Mouse (Mus musculus) embryo, embryonic 11.5 days (tissue): Measurements from ENCODE around the gene Rae1.

Source experiments
- DNase-seq: peaks from one replicate; pipeline ENCODE4 v3.0.0-alpha.2; 2012; ENCODE audit warnings: low read depth, low spot score

Rae1 gene

DNA sequence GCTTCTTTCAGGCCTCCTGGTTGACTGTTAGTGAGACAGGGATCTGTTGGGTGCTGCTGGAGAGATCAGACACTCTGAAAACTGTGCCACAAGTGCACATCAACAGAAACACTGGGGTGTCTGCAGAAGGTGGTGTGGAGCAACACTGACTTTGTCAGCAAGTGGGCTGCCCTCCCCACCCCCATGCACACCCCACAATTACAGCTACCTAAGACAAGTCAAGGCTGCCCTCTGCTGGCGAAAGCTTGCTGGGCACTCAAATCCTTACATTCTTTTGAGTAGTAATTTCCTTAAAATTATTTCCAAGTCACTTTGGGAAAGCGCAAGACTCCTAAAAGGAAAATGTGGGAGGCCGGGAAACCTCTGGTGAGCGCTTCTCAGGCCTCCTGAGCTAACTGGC lies 3.7 kb upstream of the Rae1 start:
- DNase-seq, result peak; percentile 73

DNA sequence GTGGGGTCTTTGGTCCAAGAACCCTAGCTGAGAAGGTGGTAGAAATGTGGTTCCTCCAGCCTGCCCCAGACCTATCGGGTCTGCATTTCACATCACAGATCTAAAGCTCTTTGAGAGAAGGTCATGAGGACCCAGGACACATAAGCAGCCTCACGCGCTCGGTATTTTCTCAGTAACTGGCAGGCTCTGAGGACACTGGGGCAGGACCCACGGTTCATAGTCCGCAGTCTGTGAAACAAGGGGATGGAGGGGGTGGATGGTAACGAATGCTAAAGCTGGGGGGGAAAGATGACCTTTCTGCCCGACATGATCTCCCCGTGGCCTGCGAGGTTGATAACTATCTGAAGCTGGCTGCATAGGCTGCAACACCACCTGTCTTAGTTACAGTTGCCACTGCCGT lies 2.2 kb upstream of the Rae1 start:
- no peak for DNase-seq

DNA sequence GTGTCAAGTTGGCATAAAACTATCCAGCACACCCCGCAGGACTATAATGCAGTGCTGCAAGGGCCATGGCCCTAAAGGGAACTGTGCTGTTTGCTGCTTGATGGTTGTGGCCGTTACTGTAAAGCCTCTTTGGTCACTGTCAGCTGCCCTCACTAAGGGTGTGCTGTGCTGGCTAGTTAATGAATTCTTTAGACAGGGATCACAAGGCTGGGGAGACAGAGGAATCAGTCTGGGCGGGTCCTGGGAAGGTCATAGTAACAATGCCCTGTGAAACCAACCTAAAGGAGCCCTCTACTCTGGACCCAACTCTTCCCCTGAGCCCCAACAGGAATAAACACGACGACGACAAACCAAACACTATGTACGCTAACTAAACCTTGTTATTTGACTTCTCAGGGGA lies 1.4 kb upstream of the Rae1 start:
- no peak for DNase-seq

DNA sequence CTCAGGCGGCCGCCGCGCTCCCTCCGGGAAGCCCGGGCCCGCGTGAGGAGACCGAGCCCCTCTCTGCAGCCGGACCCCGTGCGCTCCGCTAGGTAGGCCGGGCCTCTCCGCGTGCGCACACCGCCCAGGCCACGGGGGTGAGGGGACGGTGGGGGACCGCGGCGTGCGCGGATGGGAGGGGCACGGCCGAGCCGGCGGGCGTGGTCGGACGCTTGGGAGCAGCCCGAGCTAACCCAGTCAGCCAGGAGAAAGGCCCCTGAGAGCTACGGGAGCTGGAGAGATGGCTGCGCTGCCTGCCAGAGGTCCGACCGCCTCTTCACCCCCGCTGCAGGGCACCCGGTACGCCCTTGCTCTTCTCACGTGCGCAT lies 352 bp downstream of the Rae1 start:
- DNase-seq, result peak; percentile 53

DNA sequence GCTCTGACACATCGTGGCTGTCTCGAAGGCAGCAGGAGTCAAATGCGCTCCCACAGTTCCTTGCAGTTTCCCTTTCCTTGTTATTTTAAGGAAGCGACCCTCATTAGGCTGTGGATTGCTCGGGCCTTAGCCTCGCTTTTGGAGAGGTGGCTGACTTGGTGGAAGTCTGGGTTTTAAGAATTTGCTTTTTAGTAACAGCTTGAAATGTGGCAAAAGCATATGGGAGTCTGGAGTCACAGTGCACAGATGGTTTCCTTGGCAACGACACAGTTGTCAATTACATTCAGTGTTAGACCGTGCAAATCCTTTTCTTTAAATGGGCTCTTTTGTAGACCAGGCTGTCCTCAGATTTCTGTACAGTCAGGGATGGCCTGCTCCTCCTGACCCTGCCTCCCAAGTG lies 1.0 kb downstream of the Rae1 start:
- DNase-seq, result no peak

DNA sequence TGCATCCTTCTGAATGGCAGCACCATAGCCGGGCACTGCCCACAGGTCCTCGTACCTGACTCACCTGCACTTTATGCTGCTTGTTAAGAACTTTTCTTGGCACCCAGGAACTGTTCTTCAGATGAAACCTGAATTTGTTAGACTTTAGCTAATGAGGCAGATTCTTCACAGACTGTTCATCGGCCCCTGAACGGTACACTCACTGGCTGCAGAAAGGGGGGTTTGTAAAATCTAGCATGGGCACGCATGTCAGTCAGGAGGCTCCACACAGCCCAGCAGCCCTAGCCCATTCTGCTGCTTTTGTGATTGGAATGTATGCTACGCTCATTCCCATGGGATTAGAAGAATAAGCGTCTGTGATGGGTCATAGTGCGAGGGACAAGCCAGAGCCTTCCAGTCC lies 3.8 kb downstream of the Rae1 start:
- DNase-seq, result no peak

DNA sequence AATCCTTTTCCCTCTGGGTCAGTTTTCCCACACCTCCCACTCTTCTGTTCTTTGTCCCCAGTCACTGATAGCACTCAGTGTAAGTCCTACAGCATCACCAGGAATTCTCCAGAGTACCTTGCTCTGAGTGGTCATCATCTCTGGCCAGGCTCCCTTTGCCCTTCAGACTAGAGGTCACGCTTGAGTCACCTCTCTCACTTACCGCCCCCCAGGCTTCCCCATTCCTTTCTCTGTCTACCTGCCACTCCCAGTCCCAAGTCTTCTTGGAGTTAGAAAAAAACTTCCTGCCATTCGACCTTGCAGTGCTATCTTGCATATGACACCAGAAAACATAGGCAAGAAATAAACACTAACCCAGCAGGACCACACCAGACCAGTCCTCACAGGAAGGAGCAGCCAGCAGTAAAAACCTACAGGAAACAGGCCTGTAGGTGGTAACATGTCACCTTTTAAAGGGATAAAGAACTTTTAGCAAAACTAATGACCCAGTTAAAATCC lies 10.4 kb downstream of the Rae1 start:
- DNase-seq, result no peak

DNA sequence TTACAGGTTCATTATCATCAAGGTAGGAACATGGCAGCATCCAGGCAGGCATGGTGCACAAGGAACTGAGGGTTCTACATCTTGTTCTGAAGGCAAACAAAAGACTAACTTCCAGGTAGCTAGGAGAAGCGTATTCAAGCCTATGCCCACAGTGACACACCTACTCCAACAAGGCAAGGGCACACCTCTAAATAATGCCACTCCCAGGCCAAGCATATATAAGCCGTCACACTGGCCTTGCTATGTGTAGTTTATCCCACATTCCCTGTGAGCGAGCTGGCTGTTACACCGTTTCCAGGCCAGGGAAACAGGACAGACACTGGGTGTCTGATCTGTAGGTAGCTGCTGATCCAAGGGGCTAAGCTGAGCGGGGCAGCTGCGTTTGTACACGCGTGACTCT lies 11.5 kb downstream of the Rae1 start:
- no peak for DNase-seq

DNA sequence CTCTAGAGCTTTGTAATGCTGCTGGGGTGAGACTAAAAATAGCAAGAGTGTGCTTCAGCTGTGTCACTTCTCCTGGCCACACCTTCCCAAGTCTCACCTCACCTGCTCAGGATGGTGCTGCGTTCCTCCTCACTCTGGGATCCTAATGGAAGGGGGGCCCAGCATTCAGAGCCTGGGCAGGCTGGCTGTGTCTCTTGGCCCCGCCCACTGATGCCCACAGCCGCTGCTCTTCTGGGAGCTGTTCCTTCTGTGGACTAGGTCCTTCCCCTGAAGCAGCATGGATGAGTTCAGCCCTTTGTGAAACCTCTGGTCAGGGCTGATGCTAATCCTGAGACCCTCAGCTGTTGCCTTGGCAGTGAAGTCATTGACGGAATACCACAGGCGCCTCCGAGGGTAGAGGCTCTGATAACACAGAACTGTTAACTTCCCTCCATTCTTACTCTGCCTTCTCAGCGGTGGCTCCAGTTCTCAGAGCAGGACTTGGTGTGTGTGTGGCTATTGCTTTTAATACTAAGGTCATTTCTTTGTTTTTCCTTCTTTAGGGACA lies 14.9 kb downstream of the Rae1 start:
- DNase-seq, result no peak

DNA sequence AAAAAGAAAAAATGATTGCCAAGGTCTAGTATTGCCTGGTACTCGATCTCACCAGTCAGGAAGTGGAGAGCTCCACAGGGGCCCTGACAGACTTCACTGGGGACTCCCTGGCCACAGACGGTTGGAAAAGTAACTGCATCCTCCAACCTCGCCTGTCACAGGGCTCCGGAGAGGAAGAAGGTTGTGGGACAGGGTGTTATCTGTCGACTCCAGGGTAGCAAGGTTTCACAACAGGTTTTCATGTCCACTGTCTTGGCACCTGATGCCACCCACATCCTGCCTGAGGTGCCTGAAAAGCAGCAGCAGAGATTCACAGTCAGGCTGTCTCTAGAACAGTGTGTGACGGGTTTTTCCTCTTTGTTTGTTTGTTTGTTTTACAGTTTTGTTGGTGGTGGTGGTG lies 18.0 kb downstream of the Rae1 start:
- no peak for DNase-seq

DNA sequence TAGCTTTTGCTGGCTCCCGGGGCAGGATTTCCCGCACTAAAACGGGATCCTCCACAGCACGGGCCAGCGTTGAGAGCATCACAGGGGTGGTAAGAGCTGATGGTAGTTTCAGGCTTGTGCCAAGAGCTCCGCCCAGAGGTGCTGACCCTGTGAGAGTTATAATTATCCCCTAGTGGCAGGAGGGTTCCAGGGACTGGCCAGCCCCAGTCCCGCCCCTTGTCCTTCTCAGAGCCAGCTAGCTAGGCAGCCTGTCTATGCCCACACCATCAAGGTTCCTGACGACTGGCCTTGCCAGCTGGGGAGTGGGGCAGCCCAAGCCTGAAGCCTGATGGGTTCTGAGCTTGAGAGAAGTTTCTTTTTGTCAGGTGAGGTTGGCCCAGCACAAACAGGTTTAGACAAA lies 18.7 kb downstream of the Rae1 start:
- no peak for DNase-seq

DNA sequence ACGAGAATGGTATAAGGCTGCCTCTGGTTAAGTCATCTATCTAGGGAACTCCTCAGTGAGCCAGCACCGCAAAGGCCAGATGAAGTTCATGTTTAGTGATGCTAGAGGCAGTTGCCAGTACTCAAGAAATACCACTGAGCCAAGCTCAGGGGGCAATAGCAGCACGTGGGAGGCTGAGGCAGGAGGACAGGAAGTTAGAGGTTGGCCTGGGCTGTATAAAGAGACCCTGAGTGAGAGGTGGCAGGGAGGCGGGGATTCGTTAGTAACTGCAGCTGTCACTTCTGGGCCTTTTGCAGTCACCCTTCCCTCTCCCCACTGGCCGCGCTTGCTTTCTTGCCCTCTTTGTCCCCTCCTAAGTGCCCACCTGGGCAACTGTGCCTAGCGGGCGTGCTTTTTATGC lies 19.4 kb downstream of the Rae1 start:
- no peak for DNase-seq

DNA sequence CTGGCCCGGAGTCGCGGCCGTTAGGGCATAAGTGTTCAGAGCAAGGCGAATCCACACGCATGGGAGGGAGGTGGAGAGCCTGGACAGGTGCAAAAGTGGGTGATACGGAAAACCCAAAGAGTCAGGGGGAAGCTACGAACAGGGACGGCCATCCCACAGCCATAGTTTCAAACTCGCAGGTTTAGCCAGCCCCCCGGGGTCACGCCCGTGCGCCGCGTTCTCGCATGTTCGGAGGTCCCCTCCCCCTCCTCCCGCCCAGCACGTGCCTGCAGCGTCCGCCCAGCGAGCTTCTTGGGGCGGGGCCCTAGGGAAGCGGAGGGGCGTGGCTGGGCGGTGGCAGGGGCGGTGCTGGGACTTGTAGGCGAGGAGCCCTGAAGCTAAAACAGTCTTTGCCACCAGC lies 19.9 kb downstream of the Rae1 start:
- peak; percentile 81 for DNase-seq

DNA sequence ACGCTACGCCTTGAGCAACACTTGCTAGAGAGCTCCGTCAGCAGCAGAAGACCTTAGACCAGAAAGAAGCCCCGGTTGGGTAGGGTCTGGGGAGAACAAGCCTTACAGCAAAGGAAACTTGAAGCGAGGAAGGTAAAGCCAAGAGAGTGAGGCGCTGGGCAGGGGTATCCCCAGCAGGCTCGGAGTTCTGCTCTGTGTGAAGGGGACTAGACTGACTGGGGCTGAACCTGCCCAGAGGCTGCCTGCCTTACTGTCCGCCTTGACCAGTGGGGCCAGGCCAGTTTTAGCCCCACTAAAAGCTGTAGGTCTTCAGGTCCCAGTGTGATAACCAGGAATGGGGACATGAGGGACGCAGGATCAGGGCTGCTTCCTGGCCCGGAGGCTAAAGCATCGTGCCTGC lies 20.5 kb downstream of the Rae1 start, which contains the start of gene Rbm38:
TSS of gene Rbm38 (plus strand) at position 69 of the 400 bp plus-strand sequence.
- no peak for DNase-seq

DNA sequence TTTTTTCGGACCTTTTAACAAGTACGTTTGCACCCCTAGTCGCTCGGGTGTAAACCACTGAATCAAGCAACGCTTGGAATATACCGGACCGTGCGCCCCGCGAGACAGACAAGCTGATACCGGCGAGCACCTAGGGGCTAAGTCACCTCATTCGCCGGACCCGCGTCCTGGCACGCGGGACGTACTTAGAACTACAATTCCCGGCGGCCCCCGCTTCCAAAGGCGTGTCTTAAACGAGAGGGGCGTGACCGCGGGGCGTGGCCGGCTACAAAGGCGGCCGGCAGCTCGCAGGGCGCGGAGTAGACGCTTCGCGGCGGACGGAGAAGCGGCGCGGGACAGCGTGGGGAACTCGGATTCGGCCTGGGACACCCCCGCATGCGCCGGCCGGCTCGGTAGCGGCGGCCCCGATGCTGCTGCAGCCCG lies 21.7 kb downstream of the Rae1 start:
- peak; percentile 92 for DNase-seq

DNA sequence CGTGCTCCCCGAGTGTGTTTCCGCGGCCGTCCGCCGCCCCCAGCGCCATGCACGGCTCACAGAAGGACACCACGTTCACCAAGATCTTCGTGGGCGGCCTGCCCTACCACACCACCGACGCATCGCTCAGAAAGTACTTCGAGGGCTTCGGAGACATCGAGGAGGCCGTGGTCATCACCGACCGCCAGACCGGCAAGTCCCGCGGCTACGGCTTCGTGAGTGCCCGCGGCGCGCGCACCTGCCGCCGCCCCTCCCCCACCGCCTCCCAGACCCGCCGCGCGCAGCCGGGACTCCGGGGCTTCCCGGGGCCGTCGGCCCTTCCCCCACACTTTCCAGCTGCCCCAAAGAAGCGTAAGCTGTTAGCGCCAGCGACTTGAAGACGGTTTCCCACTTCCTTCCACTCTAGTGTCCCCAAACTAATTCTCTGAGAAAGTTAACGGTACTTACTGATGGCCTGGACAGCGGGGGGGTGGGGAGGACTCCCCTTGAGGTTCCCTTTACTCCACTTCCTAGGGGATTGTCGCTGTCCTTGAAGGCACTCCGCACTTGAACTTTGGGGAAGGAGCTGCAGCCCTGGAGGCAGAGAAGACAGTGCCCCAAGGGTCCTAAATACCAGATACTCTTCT lies 22.3 kb downstream of the Rae1 start:
- DNase-seq, result no peak

DNA sequence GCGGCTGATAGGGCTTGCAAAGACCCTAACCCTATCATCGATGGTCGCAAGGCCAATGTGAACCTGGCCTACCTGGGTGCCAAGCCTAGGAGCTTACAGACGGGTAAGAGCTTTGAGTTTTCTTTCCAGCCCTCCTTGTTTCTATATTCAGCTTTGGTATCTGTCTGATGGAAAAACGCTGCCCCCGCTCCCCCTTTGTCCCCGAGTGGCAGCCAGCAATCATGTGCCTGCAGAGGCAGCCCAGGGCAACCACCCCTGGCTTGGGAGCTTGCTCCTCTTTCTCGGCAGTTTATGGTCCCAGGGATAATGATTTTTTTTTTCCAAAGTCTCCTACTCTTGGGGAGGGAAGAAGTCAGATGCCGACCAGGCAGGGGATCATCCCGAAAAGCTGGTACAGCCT lies 22.9 kb downstream of the Rae1 start:
- no peak for DNase-seq

DNA sequence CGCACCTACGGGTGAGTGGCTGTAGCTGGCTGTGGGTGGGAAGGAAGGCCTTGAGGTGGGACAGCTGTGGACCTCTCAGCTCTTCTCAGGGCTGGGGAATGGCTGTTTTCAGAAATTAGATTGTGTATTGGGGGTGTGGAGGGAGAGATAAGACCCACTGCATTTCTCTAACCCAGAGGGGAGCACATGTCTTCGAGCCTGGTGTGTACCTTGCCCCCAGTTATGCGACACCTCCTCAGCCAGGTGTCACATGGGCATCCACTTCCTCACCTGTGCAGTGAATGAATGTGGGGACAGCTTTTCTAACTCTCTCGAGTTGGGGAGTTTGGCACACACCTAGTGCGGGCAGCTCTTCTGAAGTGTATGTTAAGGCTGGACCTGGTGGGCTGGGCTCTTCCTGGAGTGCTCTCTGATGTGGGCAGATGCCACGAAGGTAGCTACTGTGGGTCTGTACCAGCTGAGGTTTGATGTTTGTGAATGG lies 23.5 kb downstream of the Rae1 start:
- no peak for DNase-seq

DNA sequence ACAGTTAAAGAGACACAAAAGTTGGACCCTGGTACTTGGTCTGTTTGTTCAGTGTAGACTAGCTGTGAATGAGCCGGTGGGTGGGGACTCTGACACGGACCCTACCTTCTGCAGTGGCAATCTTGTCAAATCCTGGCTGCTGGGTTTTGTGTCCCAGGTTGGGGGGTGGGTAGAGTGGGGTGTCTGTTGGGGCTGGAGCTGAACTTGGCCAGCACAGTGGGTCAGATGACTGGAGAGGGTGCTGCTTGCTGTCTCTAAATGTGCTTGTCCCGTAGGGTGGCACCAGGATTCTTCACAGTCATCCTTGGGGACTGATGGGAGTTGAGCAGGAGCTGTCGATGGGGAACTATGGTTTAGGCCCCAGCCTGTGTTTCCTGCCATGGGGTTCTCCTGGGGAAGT lies 24.0 kb downstream of the Rae1 start:
- no peak for DNase-seq

DNA sequence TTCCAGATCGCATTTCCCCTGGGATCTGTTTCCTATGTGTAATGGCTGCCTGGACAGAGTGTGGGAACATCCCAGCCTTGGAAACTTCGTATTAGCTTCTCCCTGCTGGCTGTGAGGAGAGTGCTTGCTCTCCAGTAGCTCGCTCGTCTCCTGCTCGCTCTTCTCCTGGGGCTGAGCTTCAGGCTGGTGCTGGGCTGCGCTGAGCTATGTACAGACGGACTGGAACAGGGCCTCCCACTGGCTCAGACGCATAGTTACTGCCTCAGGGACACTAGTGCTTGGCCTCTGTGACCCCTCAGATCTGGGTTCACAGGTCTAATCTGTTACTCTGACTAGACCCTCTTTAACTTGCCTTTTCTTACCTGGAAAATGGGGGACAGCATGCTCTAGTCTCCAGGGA lies 24.5 kb downstream of the Rae1 start:
- DNase-seq, result no peak

DNA sequence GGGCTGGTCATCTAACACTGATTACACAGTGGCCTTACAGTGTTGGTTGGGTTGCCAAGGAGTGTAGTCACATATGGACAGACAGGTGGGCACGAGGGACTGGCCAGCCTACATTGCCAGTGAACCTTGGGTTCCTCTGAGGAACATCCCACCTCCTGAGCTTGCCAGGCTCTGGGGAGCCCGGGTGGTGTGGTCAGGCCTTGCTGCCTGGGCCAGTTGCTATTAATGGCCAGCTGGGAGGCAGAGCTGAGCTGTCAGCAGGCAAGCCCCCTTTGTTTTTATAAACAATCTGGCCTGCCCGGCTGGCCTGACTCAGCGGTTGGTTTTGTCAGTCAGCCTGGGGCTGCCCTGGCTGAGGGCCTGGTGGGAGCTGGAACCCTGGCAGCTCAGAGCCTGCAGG lies 25.0 kb downstream of the Rae1 start:
- DNase-seq, result no peak

DNA sequence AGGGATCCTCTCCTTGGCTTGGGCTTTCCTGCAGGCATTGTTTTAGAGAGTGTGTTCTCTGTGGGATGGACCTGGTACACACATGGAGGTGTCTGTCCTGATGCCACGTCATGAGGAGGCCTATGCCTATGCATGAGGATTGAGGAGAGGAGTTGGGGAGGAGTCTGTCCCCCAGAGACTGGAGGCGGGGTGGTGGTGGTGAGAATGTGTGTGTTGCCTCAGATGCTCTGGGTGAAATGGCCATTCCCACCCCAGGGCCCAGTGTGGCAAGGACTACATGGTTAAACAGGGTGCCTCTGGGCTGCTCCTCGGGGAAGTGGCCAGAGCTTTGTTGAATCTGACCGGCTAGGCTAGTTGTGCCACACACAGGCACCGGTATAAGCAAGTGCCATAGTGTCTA lies 26.4 kb downstream of the Rae1 start:
- DNase-seq, result no peak

DNA sequence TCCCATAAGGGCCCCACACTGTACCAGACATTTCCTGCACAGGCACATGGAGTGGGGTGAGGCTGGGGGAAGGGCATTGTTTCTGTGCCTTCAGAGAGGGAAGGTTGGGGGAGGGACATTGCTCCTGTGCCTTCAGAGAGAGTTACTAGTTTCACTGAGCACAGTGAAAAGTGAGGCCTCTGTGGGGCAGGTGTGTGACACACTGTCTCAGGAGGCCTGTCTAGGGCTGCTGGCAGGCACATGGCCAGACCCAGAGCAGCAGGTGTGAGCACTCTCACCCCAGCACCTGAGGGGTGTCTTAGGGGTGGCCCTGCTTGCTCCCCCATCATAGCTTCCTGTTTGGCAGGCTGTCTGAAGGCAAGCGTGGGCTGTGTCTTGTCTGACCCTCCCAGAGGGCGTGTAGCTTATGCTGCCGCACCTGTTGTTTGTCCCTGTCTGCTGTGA lies 26.8 kb downstream of the Rae1 start:
- DNase-seq, result no peak
